Mouse (Mus musculus) cerebellum, adult 2 months (tissue): ENCODE measurements at regions not wholly inside any gene's neighbourhood (a gene's known extent, or its start where the extent isn't known, plus 50 kb on each side); places are given as distances from the start of the nearest gene placed in this dataset.

Experiments
- CTCF ChIP-seq: fragments of 200-500 bp; IDR thresholded peaks from 2 replicates; pipeline ENCODE4 v1.5.1; 2011; ENCODE audit warnings: low read depth, mild to moderate bottlenecking, control low read depth, low read length, moderate library complexity, borderline replicate concordance; ENCODE audit not compliant: insufficient read depth
- POLR2A ChIP-seq: fragments of 200-500 bp; IDR thresholded peaks from 2 replicates; pipeline ENCODE4 v1.6.1; 2011; ENCODE audit warnings: low read length, control low read depth, borderline replicate concordance; ENCODE audit not compliant: insufficient read depth

DNA sequence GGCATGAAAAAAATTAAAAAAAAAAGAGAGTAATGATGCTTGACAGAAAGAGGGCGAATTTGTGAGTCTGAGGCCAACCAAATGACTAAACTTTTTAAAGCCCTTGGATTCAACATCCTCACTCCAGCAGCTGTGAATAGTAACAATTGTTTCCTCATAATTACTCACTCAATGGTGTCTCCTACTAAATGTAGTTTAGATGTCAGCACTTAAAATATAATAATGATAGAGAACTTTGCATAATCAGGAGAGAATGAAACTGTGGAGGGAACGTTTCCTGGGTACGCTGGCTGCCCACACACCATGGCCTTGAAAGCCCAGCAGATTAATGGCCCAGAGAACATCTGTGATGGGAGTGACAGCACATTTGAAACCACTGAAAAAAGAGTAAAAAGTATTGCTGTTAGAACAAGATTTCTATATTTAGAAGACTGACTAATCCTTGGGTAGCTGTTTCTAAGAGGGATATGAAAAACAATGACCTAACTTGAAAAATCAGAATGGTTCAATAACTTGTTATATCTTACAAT is 544.0 kb downstream of the Flrt2 start:
- no peak for TF ChIP-seq POLR2A
- TF ChIP-seq CTCF = no peak
